Mouse (Mus musculus): ENCODE measurements around the gene Cyb5rl. TPM values are rescaled to one million over a fixed set of nuclear protein-coding genes. Genes with fewer than 3 reads are reported as not detected.
"Not testable (repeated sequence)": the region's sequence is repeated elsewhere in the genome, so short reads cannot be mapped to it uniquely, and the experiment has no call there.

Cyb5rl gene
- polyA plus RNA-seq, 1 experiment from 2014 or later = 8.9 TPM

GRCm38 (mm10) chr4:107097871-107098270 lies 31.1 kb downstream of the Cyb5rl start:
- 64% methylated on average over 15 of the region's 15 CpGs for WGBS
- no peak for DNase-seq (ENCODE audit: extremely low spot score, low spot score)
- H3K27ac ChIP-seq = peak overlapping the region; percentile 62
- no peaks in the 10 kb centered on the region for H3K9me3 ChIP-seq
- H3K36me3 ChIP-seq (replicated peaks) = no peaks in the 10 kb centered on the region
- H3K4me1 ChIP-seq = peaks cover 70% of the 10 kb centered on the region
- H3K4me3 ChIP-seq = no peak overlapping the region
- H3K27me3 ChIP-seq (ENCODE audit: poor library complexity, severe bottlenecking) = 0 out of 2 replicates have a peak, but pooled peaks cover 5% of the 10 kb centered on the region

GRCm38 (mm10) chr4:107098375-107098774 lies 31.6 kb downstream of the Cyb5rl start:
- H3K27me3 ChIP-seq (ENCODE audit: poor library complexity, severe bottlenecking) = 0 out of 2 replicates have a peak, but pooled peaks cover 5% of the 10 kb centered on the region
- peaks cover 66% of the 10 kb centered on the region for H3K4me1 ChIP-seq
- H3K9me3 ChIP-seq = no peaks in the 10 kb centered on the region
- no peak overlapping the region for H3K4me3 ChIP-seq
- H3K36me3 ChIP-seq (replicated peaks) = no peaks in the 10 kb centered on the region
- 76% methylated on average over 10 of the region's 10 CpGs for WGBS
- no peak overlapping the region for H3K27ac ChIP-seq
- no peak for DNase-seq (ENCODE audit: extremely low spot score, low spot score)

- 86% methylated on average over 17 of the region's 17 CpGs for WGBS
- Histone ChIP-seq H3K9me3 (no peaks in the 10 kb centered on the region), H3K27ac (peak overlapping the region; percentile 37), H3K4me3 (no peak overlapping the region), H3K4me1 (peaks cover 61% of the 10 kb centered on the region), H3K36me3 (replicated peaks) (no peaks in the 10 kb centered on the region), H3K27me3 (ENCODE audit: poor library complexity, severe bottlenecking) (0 out of 2 replicates have a peak, but pooled peaks cover 5% of the 10 kb centered on the region)
- no peak for DNase-seq (ENCODE audit: extremely low spot score, low spot score)
Measured at GRCm38 (mm10) chr4:107098791-107099525, 32.2 kb downstream of the Cyb5rl start.

GRCm38 (mm10) chr4:107102220-107102619 lies 35.4 kb downstream of the Cyb5rl start:
- 84% methylated on average over 8 of the region's 8 CpGs for WGBS
- Histone ChIP-seq H3K36me3 (replicated peaks) (no peaks in the 10 kb centered on the region), H3K4me1 (peaks cover 32% of the 10 kb centered on the region), H3K27ac (peak overlapping the region; percentile 51; the same call in 1 of the 2 replicates), H3K27me3 (ENCODE audit: poor library complexity, severe bottlenecking) (0 out of 2 replicates have a peak, but pooled peaks cover under 1% of the 10 kb centered on the region), H3K4me3 (no peak overlapping the region), H3K9me3 (no peaks in the 10 kb centered on the region)
- no peak for DNase-seq (ENCODE audit: extremely low spot score, low spot score)

- DNase-seq (ENCODE audit: extremely low spot score, low spot score) = no peak
- Histone ChIP-seq H3K4me1 (peaks cover 31% of the 10 kb centered on the region), H3K9me3 (no peaks in the 10 kb centered on the region), H3K27ac (peak overlapping the region; percentile 4; the same call in 1 of the 2 replicates), H3K4me3 (no peak overlapping the region), H3K27me3 (ENCODE audit: poor library complexity, severe bottlenecking) (no peaks in the 10 kb centered on the region), H3K36me3 (replicated peaks) (no peaks in the 10 kb centered on the region)
- 94% methylated on average over 16 of the region's 16 CpGs for WGBS
Measured at GRCm38 (mm10) chr4:107106777-107107176, 40.0 kb downstream of the Cyb5rl start.

- no peak for DNase-seq (ENCODE audit: extremely low spot score, low spot score)
- WGBS = 69% methylated on average over 13 of the region's 13 CpGs
- H3K27ac ChIP-seq = peak overlapping the region; percentile 49
- H3K27me3 ChIP-seq (ENCODE audit: poor library complexity, severe bottlenecking) = no peaks in the 10 kb centered on the region
- H3K4me1 ChIP-seq = peaks cover 20% of the 10 kb centered on the region
- no peaks in the 10 kb centered on the region for H3K9me3 ChIP-seq
- no peak overlapping the region for H3K4me3 ChIP-seq
- H3K36me3 ChIP-seq (replicated peaks) = no peaks in the 10 kb centered on the region
Measured at GRCm38 (mm10) chr4:107108291-107108731, 41.5 kb downstream of the Cyb5rl start.

GRCm38 (mm10) chr4:107109181-107109580 lies 42.4 kb downstream of the Cyb5rl start:
- WGBS = 97% methylated on average over 6 of the region's 6 CpGs
- not testable (repeated sequence) for H3K27me3 ChIP-seq (ENCODE audit: poor library complexity, severe bottlenecking); H3K27ac ChIP-seq; H3K36me3 ChIP-seq (replicated peaks); DNase-seq (ENCODE audit: extremely low spot score, low spot score); H3K4me3 ChIP-seq; H3K9me3 ChIP-seq
- peaks cover 27% of the 10 kb centered on the region for H3K4me1 ChIP-seq

- Histone ChIP-seq H3K27ac (no peak overlapping the region), H3K27me3 (ENCODE audit: poor library complexity, severe bottlenecking) (no peaks in the 10 kb centered on the region), H3K36me3 (replicated peaks) (no peaks in the 10 kb centered on the region), H3K9me3 (no peaks in the 10 kb centered on the region), H3K4me1 (peaks cover 21% of the 10 kb centered on the region), H3K4me3 (no peak overlapping the region)
- 71% methylated on average over 8 of the region's 8 CpGs for WGBS
- DNase-seq (ENCODE audit: extremely low spot score, low spot score) = no peak
Measured at GRCm38 (mm10) chr4:107114278-107114677, 47.5 kb downstream of the Cyb5rl start.

- H3K9me3 ChIP-seq = no peaks in the 10 kb centered on the region
- peaks cover 32% of the 10 kb centered on the region for H3K4me1 ChIP-seq
- no peaks in the 10 kb centered on the region for H3K27me3 ChIP-seq (ENCODE audit: poor library complexity, severe bottlenecking)
- no peak overlapping the region for H3K27ac ChIP-seq
- no peak overlapping the region for H3K4me3 ChIP-seq
- H3K36me3 ChIP-seq (replicated peaks) = no peaks in the 10 kb centered on the region
- no peak for DNase-seq (ENCODE audit: extremely low spot score, low spot score)
- WGBS = 90% methylated on average over 2 of the region's 2 CpGs
Measured at GRCm38 (mm10) chr4:107117741-107118385, 51.1 kb downstream of the Cyb5rl start.

GRCm38 (mm10) chr4:107119056-107119455 lies 52.3 kb downstream of the Cyb5rl start:
- Histone ChIP-seq H3K27me3 (ENCODE audit: poor library complexity, severe bottlenecking) (no peaks in the 10 kb centered on the region), H3K4me1 (peaks cover 29% of the 10 kb centered on the region), H3K9me3 (no peaks in the 10 kb centered on the region), H3K4me3 (no peak overlapping the region), H3K36me3 (replicated peaks) (no peaks in the 10 kb centered on the region), H3K27ac (peak overlapping the region; percentile 6; the same call in 1 of the 2 replicates)
- 71% methylated on average over 4 of the region's 4 CpGs for WGBS
- DNase-seq (ENCODE audit: extremely low spot score, low spot score) = no peak

- Histone ChIP-seq H3K36me3 (replicated peaks) (no peaks in the 10 kb centered on the region), H3K4me3 (no peak overlapping the region), H3K9me3 (no peaks in the 10 kb centered on the region), H3K4me1 (peaks cover 36% of the 10 kb centered on the region), H3K27me3 (ENCODE audit: poor library complexity, severe bottlenecking) (0 out of 2 replicates have a peak, but pooled peaks cover 4% of the 10 kb centered on the region), H3K27ac (peak overlapping the region; percentile 83)
- DNase-seq (ENCODE audit: extremely low spot score, low spot score) = no peak
- WGBS = 94% methylated on average over 6 of the region's 6 CpGs
Measured at GRCm38 (mm10) chr4:107120676-107121075, 53.9 kb downstream of the Cyb5rl start.

GRCm38 (mm10) chr4:107121165-107121943 lies 54.6 kb downstream of the Cyb5rl start:
- peaks cover 40% of the 10 kb centered on the region for H3K4me1 ChIP-seq
- H3K27me3 ChIP-seq (ENCODE audit: poor library complexity, severe bottlenecking) = peaks cover 10% of the 10 kb centered on the region; the same call in 1 of the 2 replicates
- no peaks in the 10 kb centered on the region for H3K36me3 ChIP-seq (replicated peaks)
- peak; percentile 76 for DNase-seq (ENCODE audit: extremely low spot score, low spot score)
- H3K4me3 ChIP-seq = no peak overlapping the region
- WGBS = 57% methylated on average over 12 of the region's 12 CpGs
- no peaks in the 10 kb centered on the region for H3K9me3 ChIP-seq
- peak overlapping the region; percentile 83 for H3K27ac ChIP-seq
